Mouse (Mus musculus) heart, postnatal 0 days (tissue): ENCODE measurements at regions not wholly inside any gene's neighbourhood (a gene's known extent, or its start where the extent isn't known, plus 50 kb on each side); places are given as distances from the start of the nearest gene placed in this dataset.

Experiments
- CTCF ChIP-seq: IDR thresholded peaks from 2 replicates; pipeline ENCODE4 v1.5.1; 2016; ENCODE audit warnings: antibody characterized with exemption, control low read depth, low read depth
- EP300 ChIP-seq: IDR thresholded peaks from 2 replicates; pipeline ENCODE4 v1.6.1; 2016; ENCODE audit warnings: antibody characterized with exemption, low read depth

GRCm38 (mm10) chr6:31324717-31325116 is 73.8 kb upstream of the Mkln1 start:
- TF ChIP-seq CTCF = no peak
- no peak for TF ChIP-seq EP300
